Mouse (Mus musculus): Measurements from ENCODE around the gene Fcrl6.
A peak's percentile ranks its signal among the peaks of the same experiment; 100 is the strongest.

Gene Fcrl6

GRCm38 (mm10) chr1:172612745-172613144, 10.4 kb upstream of the Fcrl6 start:
- no peak for DNase-seq

GRCm38 (mm10) chr1:172611304-172611703, 9.0 kb upstream of the Fcrl6 start:
- no peak for DNase-seq

- peak; percentile 27 to 54 for DNase-seq
Measured at GRCm38 (mm10) chr1:172594495-172594894, 7.9 kb downstream of the Fcrl6 start.

GRCm38 (mm10) chr1:172593956-172594355, 8.4 kb downstream of the Fcrl6 start:
- DNase-seq, result no peak

GRCm38 (mm10) chr1:172593321-172593720, 9.0 kb downstream of the Fcrl6 start:
- no peak for DNase-seq

- no peak for DNase-seq
Measured at GRCm38 (mm10) chr1:172590385-172590784, 12.0 kb downstream of the Fcrl6 start, which contains the start of gene Slamf8. Slamf8 (minus strand) TSS chr1:172590568.

- DNase-seq, result peak; percentile 13 to 14
Measured at GRCm38 (mm10) chr1:172585612-172586567, 16.5 kb downstream of the Fcrl6 start.

GRCm38 (mm10) chr1:172585026-172585425, 17.3 kb downstream of the Fcrl6 start:
- no peak for DNase-seq

GRCm38 (mm10) chr1:172584271-172584670, 18.1 kb downstream of the Fcrl6 start:
- DNase-seq, result no peak

- DNase-seq, result no peak
Measured at GRCm38 (mm10) chr1:172582436-172582835, 19.9 kb downstream of the Fcrl6 start.

GRCm38 (mm10) chr1:172580116-172580515, 22.2 kb downstream of the Fcrl6 start:
- DNase-seq, result no peak

GRCm38 (mm10) chr1:172567758-172568157, 34.6 kb downstream of the Fcrl6 start:
- no peak for DNase-seq

- no peak for DNase-seq
Measured at GRCm38 (mm10) chr1:172566131-172566530, 36.2 kb downstream of the Fcrl6 start.

- no peak for DNase-seq
Measured at GRCm38 (mm10) chr1:172563465-172563828, 38.9 kb downstream of the Fcrl6 start.

- peak; percentile 79 to 80 for DNase-seq
Measured at GRCm38 (mm10) chr1:172562641-172563464, 39.5 kb downstream of the Fcrl6 start.

- no peak for DNase-seq
Measured at GRCm38 (mm10) chr1:172555638-172556037, 46.7 kb downstream of the Fcrl6 start, which contains the start of gene Vsig8. Vsig8 (plus strand) TSS chr1:172555938.

- DNase-seq, result no peak
Measured at GRCm38 (mm10) chr1:172552623-172553022, 49.7 kb downstream of the Fcrl6 start.

GRCm38 (mm10) chr1:172551009-172551408, 51.3 kb downstream of the Fcrl6 start:
- DNase-seq, result no peak

GRCm38 (mm10) chr1:172550551-172550951, 51.8 kb downstream of the Fcrl6 start:
- DNase-seq, result peak in 1 of 2 experiments; percentile 29

GRCm38 (mm10) chr1:172549717-172550116, 52.6 kb downstream of the Fcrl6 start:
- no peak for DNase-seq

GRCm38 (mm10) chr1:172549314-172549713, 53.0 kb downstream of the Fcrl6 start:
- no peak for DNase-seq

GRCm38 (mm10) chr1:172548501-172548900, 53.9 kb downstream of the Fcrl6 start:
- DNase-seq, result no peak

Data from cerebellum, postnatal 25 days (tissue).